Mouse (Mus musculus) kidney, postnatal 25 days (tissue): ENCODE results near the gene Sgsm3.
A peak's percentile ranks its signal among the peaks of the same experiment; 100 is the strongest.

Source experiments
- DNase-seq, 2 experiments: peaks; one replicate each; pipeline ENCODE4 v3.0.0; 2021; ENCODE audit warnings: mixed read lengths in 2 of 2

The Sgsm3 gene

DNA sequence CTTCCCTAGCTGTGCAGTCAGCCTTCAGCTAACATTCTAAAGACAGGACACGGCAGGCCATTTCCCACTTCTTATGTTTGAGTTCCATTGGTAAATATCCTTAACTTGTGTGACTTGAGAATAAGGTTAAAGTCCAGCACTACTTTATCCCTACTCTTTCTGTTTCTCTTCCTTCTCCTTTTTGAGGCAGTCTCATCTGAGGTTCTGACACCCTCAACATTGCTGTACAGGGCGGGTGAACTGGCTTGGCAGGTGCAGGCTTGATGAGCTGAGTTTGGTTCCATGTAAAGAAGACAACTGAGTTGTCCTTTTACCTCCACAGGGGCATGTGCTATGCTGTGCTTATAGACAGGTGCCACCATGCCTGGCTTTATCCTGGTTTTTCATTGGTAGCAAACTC lies 5.7 kb downstream of the Sgsm3 start:
- no peak for DNase-seq

DNA sequence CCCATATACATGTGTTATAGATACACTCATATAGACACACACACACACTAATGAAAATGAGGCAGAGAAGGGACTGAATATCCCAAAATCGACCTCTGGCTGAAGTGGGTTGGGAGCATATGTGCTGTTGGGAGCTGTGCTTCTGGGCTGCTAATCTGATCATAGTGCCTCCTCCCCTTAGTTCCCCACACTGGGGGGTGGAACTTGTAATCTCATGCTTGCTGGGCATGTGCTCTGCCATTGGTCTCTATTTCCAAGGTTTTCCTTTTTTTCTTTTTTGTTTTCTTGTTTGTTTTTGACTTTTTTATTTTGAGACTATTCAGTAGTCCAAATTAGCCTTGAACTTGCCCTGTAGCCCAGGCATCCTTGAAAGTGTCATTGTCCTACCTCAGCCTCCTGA lies 10.8 kb downstream of the Sgsm3 start:
- no peak for DNase-seq

DNA sequence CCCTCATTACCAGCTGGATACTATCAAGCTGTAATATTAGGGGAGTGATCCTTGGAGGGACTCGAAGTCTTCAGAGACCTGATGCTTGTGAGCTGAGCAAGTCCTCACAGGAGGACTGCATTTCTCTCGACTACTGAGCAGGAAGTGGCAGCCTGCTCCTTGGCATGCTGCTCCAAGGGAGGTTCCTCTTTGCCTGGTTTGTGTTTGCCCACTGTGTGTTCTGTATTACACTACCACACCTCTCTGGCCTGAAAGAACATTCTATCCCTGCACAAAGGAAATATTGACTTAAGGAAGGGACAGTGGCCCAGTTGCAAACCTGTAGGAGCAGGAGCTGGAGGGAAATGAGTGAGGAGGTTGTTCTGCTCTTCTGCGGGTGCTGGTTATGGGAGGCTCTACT lies 12.1 kb downstream of the Sgsm3 start:
- no peak for DNase-seq

DNA sequence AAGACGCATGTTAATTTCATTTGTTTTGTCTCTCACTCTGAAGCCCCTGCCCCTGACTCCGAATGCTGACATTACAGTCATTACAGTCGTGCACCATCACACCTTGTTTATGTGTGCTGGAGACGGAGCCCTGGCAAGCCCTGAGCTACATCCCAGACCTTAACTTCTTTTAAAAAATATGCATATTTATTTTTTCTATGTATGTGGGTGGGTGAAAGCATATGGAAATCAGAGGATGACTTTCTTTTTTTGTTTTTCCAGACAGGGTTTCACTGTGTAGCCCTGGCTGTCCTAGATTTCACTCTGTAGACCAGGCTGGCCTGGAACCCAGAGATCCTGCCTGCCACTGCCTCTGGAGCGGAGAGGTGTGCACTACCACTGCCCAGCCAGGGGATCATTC lies 17.4 kb downstream of the Sgsm3 start:
- DNase-seq: no peak

DNA sequence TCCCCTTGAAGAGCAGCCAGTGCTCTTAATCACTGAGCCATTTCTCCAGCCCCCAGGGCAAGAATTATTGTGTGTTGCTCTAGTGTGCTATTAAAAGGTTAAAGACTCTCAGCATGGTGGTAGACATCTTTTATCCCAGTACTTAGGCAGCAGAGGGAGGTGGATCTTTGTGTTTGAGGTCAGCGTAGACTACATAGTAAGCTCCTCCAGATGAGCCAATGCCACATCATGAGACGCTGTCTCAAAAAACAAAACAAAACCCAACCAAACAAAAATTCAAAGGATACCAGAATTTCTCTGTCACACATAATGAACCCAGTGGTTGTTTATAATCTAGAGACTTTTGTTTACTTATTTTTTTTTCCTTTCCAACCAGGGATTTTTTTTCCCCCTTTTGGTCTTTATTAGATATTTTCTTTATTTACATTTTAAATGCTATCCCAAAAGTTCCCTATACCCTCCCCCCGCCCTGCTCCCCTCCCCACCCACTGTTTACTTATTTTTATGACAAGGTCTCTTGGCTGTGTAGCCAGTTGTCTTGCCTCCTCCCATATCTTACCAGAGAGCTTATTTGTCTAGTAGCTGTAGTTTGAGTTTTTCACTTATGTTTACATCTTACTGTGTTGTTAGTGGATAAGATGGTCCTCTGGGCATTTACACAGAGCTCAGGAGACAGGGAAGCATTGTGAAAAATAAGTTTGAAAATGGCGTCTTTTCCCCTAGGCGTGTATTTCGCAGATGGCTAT lies 18.7 kb downstream of the Sgsm3 start:
- no peak for DNase-seq

DNA sequence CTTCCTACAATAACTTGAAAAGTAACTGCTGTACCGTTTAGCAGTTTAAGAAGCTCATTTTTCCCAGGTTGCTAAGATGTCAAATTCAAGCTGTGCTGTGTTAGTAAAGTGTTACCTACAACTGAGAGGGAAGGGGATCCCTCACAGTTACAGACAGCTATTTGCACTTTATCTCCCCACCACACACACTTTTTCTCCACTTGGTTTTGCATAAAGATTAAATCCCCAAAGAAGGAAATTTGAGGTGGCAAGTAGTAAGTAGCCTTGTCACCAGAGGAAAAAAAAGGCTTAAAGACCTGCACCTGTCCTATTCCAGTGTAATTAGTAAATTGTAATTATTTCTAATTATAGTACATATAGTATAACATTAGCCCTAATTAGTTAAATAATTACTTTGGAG lies 19.5 kb downstream of the Sgsm3 start:
- no peak for DNase-seq

DNA sequence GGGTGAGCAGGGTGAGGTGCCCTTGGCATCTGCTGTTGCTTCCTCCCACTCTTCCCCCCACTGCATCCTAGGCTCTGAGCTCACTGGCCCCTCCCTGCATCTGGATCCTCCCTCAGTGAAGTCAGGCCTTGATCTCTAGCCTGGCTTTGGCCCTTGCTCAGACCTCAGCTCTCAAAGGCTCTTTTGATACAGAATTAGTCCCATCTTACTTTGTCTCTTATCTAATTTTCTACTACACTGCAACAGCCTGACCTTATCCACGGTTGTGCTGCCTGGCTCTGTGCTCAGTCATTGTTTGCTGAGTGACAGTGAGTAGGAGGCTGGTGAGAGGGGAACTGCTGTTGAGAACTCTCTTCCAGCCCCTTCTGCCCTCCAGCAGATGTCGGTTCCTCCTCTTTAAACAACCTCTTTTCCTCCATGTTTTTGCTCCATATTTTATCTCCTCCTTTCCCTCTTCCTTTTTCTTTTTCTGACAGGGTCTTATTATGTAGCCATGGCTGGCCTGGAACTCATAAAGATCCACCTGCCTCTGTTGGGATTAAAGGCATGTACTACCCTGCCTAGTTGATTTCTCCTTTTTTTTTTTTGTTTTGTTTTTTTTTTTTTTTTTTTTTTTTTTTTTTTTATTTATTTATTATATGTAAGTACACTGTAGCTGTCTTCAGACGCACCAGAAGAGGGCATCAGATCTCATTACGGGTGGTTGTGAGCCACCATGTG lies 23.0 kb downstream of the Sgsm3 start:
- DNase-seq: no peak

DNA sequence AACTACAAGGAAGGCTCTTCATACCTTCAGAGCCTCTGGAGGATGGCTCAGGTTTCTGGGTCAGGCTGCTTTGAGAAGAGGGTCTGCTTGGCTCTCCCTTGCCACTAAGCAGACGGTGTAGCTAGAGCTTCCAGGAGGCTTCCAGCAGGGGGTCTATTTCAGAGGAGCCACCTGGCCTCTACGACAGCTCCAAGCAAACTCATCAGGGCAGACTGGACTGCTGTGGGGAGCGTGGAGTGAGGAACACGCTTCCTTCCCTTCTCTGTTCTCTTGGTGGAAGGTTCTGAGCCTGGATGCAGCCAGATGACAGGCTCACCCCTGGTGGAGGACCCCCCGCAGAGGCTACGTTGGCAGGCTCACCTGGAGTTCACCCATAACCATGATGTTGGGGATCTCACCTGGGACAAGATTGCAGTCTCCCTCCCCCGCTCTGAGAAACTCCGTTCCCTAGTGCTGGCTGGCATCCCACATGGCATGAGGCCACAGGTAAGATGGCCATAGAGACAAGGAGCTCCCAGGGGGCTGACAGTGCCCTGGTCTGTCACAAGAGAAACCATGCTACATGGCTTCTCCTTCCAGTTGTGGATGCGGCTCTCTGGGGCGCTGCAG lies 28.7 kb downstream of the Sgsm3 start:
- DNase-seq: no peak

DNA sequence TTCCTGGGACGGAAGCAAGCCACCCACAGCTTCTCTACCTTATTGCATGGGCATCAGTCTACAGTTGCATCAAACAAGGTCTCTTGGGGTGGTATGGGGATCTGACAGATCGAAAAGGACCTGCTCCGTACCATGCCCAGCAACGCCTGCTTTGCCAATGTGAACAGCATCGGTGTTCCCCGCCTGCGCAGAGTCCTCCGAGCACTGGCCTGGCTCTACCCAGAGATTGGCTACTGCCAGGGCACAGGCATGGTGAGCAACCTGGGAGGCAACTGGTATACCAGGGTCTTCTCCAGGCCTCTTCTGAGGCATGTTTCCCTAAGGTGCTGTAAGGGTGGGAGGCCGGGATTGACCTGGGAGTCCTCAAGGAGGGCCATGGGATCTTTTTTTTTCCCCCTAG lies 29.8 kb downstream of the Sgsm3 start:
- no peak for DNase-seq

DNA sequence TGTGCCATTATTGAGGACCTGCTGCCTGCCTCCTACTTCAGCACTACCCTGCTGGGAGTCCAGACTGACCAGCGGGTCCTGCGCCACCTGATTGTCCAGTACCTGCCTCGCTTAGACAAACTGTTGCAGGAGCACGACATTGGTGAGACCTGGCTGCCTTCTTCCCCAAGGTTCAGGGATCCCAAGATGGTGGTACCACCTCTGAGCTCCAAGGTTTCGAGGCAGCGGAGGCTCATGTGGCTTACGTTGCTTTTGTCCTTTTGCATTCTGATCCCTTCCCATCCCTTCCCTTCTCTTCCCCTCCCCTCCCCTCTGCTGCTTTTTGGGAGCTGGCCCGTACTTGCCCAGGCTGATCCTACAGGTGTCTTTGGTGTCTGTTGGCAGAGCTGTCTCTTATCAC lies 30.3 kb downstream of the Sgsm3 start:
- DNase-seq: no peak

DNA sequence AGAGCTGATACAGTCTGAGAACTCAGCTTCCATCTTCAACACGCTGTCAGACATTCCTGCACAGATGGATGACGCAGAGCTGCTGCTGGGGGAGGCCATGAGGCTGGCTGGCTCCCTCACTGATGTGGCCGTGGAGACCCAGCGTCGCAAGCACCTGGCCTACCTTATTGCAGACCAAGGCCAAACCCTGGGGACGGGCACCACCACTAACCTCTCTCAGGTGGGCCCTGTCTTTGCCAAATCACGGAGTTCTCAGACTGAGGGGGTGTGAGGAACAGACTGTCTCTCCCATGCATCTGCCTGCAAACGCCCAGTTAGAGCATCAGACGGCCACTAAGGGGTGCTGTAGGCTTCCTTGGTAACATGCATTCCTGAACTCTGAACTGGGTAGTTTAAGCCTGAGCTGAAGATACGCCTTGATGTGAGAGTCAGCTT lies 31.1 kb downstream of the Sgsm3 start:
- DNase-seq: peak in 1 of 2 experiments; percentile 32

DNA sequence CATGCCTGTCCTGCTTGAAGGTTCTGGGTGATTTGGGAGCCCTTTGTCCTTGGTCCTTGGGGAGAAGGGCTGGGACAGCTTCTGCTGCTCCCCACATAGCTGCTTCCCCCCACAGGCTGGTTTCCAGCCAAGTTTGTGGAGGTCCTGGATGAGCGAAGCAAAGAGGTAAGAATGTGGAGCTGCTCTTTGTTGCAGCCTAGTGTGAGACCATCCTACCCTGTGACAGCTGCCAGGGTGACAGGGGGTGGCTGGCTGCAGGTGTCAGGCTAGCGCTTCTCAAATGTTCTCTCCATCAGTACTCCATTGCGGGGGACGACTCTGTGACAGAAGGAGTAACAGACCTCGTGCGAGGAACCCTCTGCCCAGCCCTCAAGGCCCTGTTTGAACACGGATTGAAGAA lies 32.5 kb downstream of the Sgsm3 start:
- no peak for DNase-seq

DNA sequence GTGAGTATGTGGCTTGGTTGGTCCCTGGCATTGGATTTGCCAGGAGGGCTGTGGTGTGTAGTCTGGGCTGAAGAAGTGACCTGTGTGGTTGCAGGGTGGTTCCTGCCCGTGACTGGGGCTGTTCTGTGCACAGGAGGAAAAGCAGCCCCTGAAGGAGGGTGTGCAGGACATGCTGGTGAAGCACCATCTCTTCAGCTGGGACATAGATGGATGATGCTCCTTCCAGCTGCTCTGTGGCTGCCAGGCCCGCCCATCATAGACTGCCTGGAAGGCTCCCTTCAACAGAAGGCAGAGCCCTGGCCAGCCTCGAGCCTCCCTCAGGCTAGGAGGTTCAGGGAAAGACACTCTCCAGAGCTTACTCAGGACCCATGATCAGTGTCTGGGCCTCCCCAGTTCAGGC lies 34.0 kb downstream of the Sgsm3 start:
- no peak for DNase-seq

DNA sequence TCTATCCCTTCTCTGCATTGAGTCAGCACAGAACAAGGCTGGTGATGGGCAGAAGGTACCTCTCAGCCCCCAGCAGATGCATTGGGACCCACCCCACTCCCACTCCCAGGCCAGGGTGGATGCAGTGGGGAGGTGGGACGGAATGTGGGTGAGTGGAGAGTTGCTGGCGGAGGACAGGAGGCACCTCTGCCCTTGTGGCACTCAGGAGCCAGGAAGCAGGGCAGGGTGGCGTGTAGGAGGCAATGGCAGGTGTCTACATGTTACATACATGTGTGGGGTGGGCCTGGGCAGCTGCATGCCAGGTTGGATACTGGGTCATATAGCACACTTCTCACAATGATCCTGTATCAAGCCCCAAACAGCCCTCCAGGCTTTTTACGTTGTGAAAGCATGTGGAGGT lies 34.8 kb downstream of the Sgsm3 start:
- DNase-seq: no peak

DNA sequence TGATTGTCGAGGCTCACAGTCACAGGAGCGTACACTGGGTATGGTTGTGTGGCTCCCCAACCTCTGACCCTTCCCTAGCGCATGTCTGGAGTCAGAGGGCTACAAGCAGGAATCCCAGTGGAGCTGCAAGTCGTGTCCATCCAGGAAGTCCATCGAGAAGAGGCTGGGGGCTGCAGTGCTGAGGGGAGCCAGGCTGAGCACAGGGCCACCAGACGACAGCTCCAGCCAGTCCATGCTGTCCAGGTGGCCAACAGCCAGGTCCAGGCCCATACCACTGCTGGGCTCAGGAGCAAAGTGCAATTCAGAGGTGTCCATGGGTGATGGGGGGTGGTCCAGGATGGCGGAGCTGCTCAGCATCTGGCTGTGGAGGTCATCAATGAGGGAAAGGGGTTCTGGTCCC lies 35.6 kb downstream of the Sgsm3 start:
- no peak for DNase-seq

DNA sequence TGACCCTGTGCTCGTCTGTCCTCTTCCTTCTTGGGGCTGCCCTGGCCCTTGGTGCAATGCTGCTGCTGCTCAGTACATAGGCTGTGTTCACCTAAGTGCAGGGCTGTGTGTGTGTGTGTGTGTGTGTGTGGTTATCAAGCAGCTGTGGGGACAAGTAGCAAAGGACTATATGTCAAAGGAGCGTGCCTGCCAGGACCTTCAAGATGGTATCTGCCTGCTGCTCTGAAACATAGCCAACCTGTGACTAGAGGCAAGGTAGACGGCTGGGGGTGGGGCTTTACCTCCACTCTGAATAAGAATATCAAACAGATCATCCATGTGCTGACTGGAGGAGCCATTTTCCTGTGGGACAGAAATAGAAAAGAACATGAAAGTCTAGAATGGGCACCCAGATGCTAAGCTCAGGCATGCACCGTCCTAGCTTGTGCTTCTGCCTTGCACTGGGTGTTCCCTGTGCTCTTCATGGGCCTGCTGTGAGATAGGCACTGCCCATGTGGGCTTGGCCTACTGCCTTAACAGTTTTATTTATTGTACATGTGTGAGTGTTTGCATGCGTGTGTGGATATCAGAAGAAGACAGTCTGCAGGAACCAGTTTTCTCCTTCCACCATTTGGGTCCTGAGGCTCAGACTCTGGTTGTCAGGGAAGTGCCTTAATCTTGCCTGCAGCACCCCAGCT lies 37.6 kb downstream of the Sgsm3 start:
- no peak for DNase-seq

DNA sequence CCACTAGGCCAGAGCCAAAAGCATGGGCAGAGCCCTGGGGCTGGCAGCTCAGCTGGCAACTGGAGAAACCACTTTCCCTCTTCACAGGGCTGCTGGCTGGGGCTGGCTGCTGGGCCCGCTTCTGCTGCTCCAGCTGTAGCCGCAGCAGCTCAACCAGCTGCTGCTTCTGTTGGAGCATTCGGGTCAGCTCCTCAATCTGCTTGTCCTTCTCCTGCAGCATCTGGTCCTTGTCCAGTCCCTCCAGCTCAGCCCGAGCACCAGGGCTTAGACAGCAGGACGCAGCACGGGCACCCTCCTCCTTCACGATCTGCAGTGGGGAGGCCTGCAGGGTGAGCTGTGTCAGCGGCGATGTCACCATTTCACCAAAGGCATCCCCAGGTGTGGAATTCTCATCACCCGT lies 38.9 kb downstream of the Sgsm3 start:
- no peak for DNase-seq

DNA sequence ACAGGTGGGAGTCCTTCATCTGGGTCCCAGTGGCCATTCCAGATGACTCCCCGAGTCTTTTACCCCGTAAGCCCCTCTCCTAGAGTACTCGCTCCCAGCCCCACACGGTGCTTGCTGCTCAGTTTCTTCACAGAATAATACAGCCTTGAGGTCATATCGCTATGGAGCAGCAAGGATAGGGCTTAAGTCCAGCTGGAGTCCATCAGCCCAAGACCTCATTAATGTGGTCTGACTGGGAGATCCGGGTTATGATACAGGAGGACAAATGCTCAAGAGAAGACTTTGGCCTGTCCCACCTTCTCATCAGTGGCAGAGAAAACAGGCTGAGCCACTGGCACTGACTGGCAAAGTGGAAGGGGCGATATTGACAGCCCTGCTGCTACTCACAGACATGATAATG lies 39.7 kb downstream of the Sgsm3 start:
- peak in 1 of 2 experiments; percentile 22 for DNase-seq

DNA sequence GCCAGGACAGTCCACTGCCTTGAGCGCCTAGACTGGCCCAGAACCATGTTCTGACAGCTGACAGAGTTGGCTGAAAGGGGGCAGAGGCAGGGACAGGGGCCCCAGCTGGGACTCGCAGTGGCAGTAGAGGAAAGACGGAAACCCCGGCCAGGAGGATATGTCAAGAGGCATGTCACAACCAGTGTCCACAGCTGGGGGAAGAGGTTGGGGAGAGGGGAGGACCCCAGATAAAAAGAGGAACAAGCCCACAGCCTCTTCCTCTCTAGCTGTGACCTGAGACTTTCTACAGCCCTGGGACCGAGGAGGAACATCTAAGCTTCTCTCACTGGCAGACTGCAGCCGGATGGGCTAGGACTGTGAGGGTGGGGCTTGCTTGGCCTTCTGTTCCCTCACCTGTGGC lies 43.8 kb downstream of the Sgsm3 start:
- no peak for DNase-seq

DNA sequence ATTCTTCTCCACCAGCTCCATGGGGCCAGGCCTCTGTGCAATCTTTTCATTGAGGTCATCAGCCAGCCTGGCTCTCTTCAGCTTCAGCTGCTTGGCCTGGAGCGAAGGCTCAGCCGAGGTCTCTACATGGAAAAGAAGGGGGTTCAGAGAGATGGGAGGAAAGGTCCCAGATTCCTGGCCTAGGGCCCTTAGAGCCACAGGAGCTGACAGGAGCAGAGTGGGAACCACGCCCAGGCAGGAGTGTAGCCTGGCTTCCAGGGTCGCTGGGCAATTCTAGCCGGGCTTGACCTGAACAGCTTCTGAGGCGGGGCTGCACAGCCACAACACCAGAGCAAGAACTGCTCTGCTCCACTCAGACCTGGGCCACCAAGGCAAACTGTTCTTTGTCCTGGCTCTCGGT lies 44.9 kb downstream of the Sgsm3 start:
- no peak for DNase-seq

DNA sequence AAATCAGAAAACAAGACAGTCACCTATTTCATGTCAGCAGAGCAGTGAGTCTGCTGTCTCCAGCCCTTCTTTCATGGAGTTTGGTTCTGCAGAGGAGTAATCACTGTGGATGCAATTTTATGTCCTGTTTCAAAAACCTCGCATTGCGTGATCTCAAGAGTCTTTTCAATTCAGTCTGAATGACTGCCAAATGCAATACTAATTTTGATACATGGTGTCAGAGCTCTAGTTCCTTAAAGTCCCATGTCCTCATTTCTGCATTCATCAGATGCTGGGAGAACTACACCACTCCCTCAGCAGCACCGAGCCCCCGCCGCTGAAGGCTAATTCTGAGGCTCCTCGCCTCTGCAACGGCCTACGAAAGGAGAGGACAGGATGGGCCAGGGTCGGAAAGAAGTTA lies 46.3 kb downstream of the Sgsm3 start:
- DNase-seq: no peak

DNA sequence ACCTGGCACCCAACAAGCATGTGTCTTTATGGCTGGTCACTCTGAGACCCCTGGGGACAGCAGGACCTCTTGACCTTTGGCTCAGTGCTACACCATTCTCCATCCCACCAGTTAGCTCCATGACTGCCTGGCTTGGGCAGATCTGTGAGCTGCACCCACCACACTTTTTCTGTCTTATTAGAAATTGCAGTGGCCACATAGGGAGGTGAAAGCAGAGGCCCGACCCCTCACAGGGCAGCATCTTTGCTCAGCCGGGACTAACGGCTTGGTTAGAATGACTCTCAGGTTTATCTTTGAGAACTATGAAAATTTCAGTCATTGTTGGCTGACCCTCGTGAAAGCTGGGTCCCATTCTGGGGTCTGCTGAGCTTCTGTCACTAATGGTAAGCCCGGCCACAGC lies 49.3 kb downstream of the Sgsm3 start:
- no peak for DNase-seq

DNA sequence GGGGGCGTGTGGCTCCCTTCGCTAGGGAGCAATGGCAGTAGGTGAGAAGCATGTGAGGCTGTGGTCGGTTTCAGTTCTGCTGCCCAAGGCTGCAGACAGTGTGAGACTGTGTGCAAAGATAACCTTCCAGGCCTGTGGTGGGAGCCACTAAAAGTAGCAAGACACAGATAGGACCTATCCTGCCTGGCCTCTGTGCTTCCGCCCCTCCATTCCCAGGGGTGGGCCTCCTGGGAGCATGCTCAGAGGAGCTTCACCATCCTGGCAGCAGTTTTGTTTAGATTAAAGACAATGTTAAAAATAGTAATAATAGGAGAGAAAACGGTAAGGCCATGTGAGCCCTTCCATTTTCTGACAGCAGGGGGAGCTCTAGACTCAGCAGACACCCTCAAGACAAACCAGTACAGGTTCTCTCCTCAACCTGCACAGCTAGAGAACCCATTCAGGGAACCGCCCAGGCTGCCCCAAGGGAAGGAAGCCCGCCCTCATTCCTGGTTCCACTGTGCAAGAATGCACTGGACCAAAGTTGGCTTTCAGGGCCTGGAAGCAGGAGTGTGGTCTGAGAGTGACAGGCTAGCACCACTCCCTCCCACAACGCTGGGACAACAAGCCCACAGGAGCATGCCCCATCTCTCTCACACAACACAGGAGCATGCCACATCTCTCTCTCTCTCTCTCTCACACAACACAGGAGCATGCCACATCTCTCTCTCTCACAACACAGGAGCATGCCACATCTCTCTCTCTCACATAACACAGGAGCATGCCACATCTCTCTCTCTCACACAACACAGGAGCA lies 50.0 kb downstream of the Sgsm3 start:
- peak; percentile 79 to 89 for DNase-seq
